Mouse (Mus musculus) forebrain, embryonic 14.5 days (tissue): ENCODE measurements around the gene Cyp2d34. TPM values are rescaled to one million over a fixed set of nuclear protein-coding genes. Genes with fewer than 3 reads are reported as not detected.

Source experiments
- ATAC-seq: fragments of 200-750 bp; cut with Nextera tagmentation; 2 replicates; pipeline ENCODE4 v1.8.0; 2017; ENCODE audit warnings: mild to moderate bottlenecking, moderate library complexity
- DNase-seq: peaks from one replicate; pipeline ENCODE4 v3.0.0-alpha.2; 2015; ENCODE audit warnings: low spot score
- H3K27ac ChIP-seq: fragments of 300-500 bp; sonication (generic); 2 replicates; pipeline ENCODE4 v1.5.1; 2014; ENCODE audit warnings: low read depth, mild to moderate bottlenecking, control low read depth, low read length, moderate library complexity
- H3K27me3 ChIP-seq: fragments of 300-500 bp; sonication (generic); replicated peaks from 2 replicates; pipeline ENCODE4 v1.6.1; 2014; ENCODE audit warnings: low read length, control low read depth, mixed read lengths; ENCODE audit not compliant: control insufficient read depth, insufficient read depth
- H3K36me3 ChIP-seq: fragments of 300-500 bp; sonication (generic); 2 replicates; pipeline ENCODE4 v1.6.1; 2014; ENCODE audit warnings: low read length, control low read depth; ENCODE audit not compliant: control insufficient read depth, insufficient read depth
- H3K4me1 ChIP-seq: fragments of 300-500 bp; sonication (generic); 2 replicates; pipeline ENCODE4 v1.6.1; 2014; ENCODE audit warnings: antibody characterized with exemption, low read length, control low read depth; ENCODE audit not compliant: control insufficient read depth, insufficient read depth
- H3K4me2 ChIP-seq: fragments of 300-500 bp; sonication (generic); 2 replicates; pipeline ENCODE4 v1.6.1; 2014; ENCODE audit warnings: mild to moderate bottlenecking, control low read depth, low read length
- H3K4me3 ChIP-seq: fragments of 300-500 bp; sonication (generic); 2 replicates; pipeline ENCODE4 v1.5.1; 2014; ENCODE audit warnings: low read depth, low read length, control low read depth
- H3K9ac ChIP-seq: fragments of 300-500 bp; sonication (generic); 2 replicates; pipeline ENCODE4 v1.6.1; 2014; ENCODE audit warnings: mild to moderate bottlenecking, low read length, control low read depth, moderate library complexity
- H3K9me3 ChIP-seq: fragments of 300-500 bp; sonication (generic); replicated peaks from 2 replicates; pipeline ENCODE4 v1.6.1; 2016; ENCODE audit warnings: low read length, control low read depth, mixed read lengths; ENCODE audit not compliant: control insufficient read depth
- WGBS: fragments of 180-500 bp; shearing (Covaris S2); extraction: QIAGEN DNeasy Blood & Tissue Kit; methylation state at CpG from one replicate; pipeline ENCODE4 v1.1.7; 2014; 5-methylcytosine and 5-hydroxymethylcytosine counted together
- polyA plus RNA-seq: library from polyadenylated mRNA; unstranded; fragments of >200 nt; fragmentation: Nextera tagmentation; extraction: Ambion mirVana; gene quantifications from 2 replicates; pipeline ENCODE4 v1.2.1, GENCODE M21; 2014

Cyp2d34 gene
- polyA plus RNA-seq: not detected in 2 replicates

GRCm38 (mm10) chr15:82620531-82621202, at the start of gene Cyp2d34:
Cyp2d34 (minus strand) TSS chr15:82620946.
- Histone ChIP-seq H3K9ac (no peak within 1 kb of the TSS), H3K9me3 (no peaks in the 10 kb centered on the region), H3K4me1 (no peaks in the 10 kb centered on the region), H3K4me3 (no peak within 1 kb of the TSS), H3K4me2 (no peak within 1 kb of the TSS), H3K27ac (no peak within 1 kb of the TSS), H3K27me3 (no peaks in the 10 kb centered on the region), H3K36me3 (no peaks in the 10 kb centered on the region)
- DNase-seq (no peak), ATAC-seq (no peak)
- WGBS: 83% methylated on average over 7 of the region's 7 CpGs

- 80% methylated on average over 2 of the region's 2 CpGs for WGBS
Observed at GRCm38 (mm10) chr15:82656346-82656745, 35.6 kb upstream of the Cyp2d34 start.

DNA sequence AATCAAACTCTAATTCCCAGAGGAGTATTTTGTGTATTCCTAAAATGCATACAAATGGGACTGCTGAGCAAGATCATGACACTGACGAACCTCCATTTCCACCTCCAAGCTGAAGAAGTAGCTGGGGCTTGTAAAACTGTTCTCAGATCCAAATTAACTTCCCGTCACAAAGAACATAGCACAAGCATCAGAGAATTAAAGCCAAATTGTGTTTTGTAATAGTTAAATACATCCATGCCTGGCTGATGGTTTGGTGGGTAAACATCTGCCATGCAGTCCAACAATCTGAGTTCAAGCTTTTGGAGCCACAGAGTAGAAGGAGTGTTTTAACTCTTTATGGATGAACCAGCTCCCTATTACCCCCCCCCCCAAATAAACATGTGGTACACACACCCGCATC, 23.6 kb upstream of the Cyp2d34 start:
- no peaks in the 10 kb centered on the region for H3K36me3 ChIP-seq
- DNase-seq: no peak
- no peak for ATAC-seq
- no peak overlapping the region for H3K4me2 ChIP-seq
- no peak overlapping the region for H3K9ac ChIP-seq
- no peaks in the 10 kb centered on the region for H3K9me3 ChIP-seq
- H3K4me3 ChIP-seq: no peak overlapping the region
- H3K27ac ChIP-seq: no peak overlapping the region
- H3K4me1 ChIP-seq: no peaks in the 10 kb centered on the region
- WGBS: 84% methylated on average over 3 of the region's 3 CpGs
- no peaks in the 10 kb centered on the region for H3K27me3 ChIP-seq

More at GRCm38 (mm10) chr15:82656346-82656745, 35.6 kb upstream of the Cyp2d34 start:
- Histone ChIP-seq H3K9ac (no peak overlapping the region), H3K27me3 (no peaks in the 10 kb centered on the region), H3K27ac (no peak overlapping the region), H3K4me2 (no peak overlapping the region), H3K9me3 (no peaks in the 10 kb centered on the region), H3K4me3 (no peak overlapping the region), H3K4me1 (no peaks in the 10 kb centered on the region), H3K36me3 (no peaks in the 10 kb centered on the region)
- no peak for DNase-seq
- no peak for ATAC-seq

GRCm38 (mm10) chr15:82643771-82644170, 23.0 kb upstream of the Cyp2d34 start:
- no peaks in the 10 kb centered on the region for H3K36me3 ChIP-seq
- ATAC-seq (no peak), DNase-seq (no peak)
- H3K4me3 ChIP-seq: no peak overlapping the region
- H3K27ac ChIP-seq: no peak overlapping the region
- no peaks in the 10 kb centered on the region for H3K4me1 ChIP-seq
- H3K9ac ChIP-seq: no peak overlapping the region
- no peaks in the 10 kb centered on the region for H3K9me3 ChIP-seq
- 91% methylated on average over 5 of the region's 5 CpGs for WGBS
- no peak overlapping the region for H3K4me2 ChIP-seq
- H3K27me3 ChIP-seq: no peaks in the 10 kb centered on the region

DNA sequence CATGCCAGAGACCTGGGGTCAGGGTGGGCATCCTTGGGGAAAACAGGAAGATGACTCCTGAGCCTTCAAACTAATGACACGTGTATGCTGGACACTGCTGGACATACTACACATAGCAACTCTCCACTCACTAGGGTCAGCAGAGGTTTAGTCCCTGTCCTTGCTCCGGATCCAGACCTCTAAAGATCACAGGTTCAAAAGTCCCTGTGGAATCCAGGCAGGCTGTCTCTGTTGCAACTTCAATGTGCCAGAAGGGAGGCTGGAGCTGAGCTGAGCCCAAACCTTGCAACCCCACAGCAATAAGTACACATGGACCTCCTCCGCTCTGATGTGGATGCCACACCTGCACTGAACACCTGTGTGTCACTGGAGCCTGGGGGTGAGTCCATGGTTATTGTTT, 22.0 kb upstream of the Cyp2d34 start:
- Histone ChIP-seq H3K27ac (no peak overlapping the region), H3K4me3 (no peak overlapping the region), H3K9me3 (no peaks in the 10 kb centered on the region), H3K9ac (no peak overlapping the region), H3K4me1 (no peaks in the 10 kb centered on the region), H3K27me3 (no peaks in the 10 kb centered on the region), H3K4me2 (no peak overlapping the region), H3K36me3 (no peaks in the 10 kb centered on the region)
- no peak for DNase-seq
- 92% methylated on average over 3 of the region's 3 CpGs for WGBS
- no peak for ATAC-seq

DNA sequence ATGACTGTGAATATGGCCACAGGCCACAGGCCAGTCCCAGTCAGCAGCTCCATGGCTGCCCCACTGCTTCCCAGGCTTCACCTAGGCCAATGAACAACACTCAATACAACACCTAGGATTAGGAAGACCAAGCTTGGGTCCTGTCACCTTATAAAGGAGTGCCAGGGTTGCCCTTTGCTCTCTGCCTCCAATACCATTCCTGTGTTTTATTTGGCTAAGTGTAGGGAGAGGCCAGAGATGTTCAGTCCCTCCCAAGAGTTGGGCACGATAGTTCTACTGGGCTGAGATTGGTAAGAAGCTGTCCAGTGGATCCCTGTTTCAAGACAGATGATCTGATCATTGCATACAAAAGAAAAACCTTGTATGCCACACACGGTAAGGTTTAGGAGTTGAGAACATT, 21.2 kb upstream of the Cyp2d34 start:
- Histone ChIP-seq H3K4me1 (no peaks in the 10 kb centered on the region), H3K9ac (no peak overlapping the region), H3K27ac (no peak overlapping the region), H3K36me3 (no peaks in the 10 kb centered on the region), H3K4me2 (no peak overlapping the region), H3K27me3 (no peaks in the 10 kb centered on the region), H3K4me3 (no peak overlapping the region), H3K9me3 (no peaks in the 10 kb centered on the region)
- DNase-seq (no peak), ATAC-seq (no peak)
- 86% methylated on average over 2 of the region's 2 CpGs for WGBS

DNA sequence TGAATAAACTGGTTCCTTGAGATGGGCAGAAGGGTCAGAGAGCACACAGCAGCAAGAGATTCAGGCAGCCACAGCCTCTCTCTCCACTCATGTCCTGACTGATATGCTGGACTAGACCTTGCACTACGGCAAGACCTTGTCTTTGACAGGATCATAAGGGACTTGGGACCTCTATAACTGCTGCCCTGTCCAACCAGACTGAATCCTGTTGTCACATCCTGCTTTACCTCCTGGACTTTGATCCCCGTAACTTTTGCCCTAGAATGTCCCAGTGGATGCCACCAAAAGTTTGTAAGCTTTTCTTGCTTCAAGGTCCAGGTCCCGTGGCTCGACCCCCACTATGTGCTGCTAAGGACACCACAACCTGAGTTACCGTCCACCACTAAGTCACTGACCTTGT, 20.6 kb upstream of the Cyp2d34 start:
- H3K4me2 ChIP-seq: no peak overlapping the region
- DNase-seq (no peak), ATAC-seq (no peak)
- H3K9me3 ChIP-seq: no peaks in the 10 kb centered on the region
- no peak overlapping the region for H3K27ac ChIP-seq
- no peaks in the 10 kb centered on the region for H3K27me3 ChIP-seq
- no peak overlapping the region for H3K9ac ChIP-seq
- no peaks in the 10 kb centered on the region for H3K4me1 ChIP-seq
- H3K4me3 ChIP-seq: no peak overlapping the region
- WGBS: 89% methylated on average over 5 of the region's 5 CpGs
- no peaks in the 10 kb centered on the region for H3K36me3 ChIP-seq

GRCm38 (mm10) chr15:82640201-82640600, 19.5 kb upstream of the Cyp2d34 start:
- ATAC-seq (no peak), DNase-seq (no peak)
- Histone ChIP-seq H3K4me1 (no peaks in the 10 kb centered on the region), H3K9me3 (no peaks in the 10 kb centered on the region), H3K36me3 (no peaks in the 10 kb centered on the region), H3K27ac (no peak overlapping the region), H3K4me3 (no peak overlapping the region), H3K9ac (no peak overlapping the region), H3K4me2 (no peak overlapping the region), H3K27me3 (no peaks in the 10 kb centered on the region)
- WGBS: 94% methylated on average over 7 of the region's 7 CpGs

DNA sequence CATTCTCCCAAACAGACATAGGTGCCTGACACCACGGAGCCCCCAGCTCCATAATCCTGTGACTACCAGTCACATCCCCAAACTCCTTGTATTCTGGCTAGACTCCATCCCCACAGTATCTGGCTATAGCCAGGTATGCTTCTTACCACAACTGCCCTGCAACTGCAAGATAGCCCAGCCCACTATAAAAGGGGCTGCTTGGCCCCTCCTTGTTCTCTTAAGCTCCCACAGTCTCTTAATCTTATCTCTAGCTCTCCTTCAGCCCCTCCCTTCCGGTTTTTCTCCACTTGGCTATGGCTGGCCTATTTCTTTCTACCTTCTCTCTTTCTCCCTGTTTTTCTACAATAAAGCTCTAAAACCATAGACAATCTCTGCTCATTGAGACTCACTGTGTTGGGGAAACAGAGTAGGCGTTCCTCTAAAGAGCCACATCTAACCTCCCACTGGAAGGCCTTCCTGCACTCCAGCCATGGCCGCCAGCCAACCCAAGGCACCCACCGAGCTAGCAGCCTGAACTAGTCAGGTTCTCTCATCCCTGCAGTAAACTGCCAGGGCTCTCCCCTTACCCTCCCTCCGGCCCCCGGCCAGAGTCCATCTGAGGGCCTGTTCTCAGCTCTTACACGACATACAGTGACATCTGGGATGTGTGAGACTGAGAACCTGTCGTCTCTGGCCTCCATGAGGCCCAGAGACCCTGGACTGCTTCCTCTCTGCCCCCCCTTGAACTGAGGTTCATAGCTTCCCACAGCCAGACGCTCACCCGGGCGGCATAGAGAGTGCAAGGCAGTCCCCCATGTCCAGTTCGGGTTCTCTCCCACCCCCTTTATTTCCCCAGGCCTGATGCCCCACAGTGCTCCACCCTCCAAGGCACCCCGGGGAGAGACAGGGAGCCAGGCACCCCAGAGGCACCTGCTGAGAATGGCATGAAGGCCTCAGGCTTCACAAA, 16.7 kb upstream of the Cyp2d34 start:
- 87% methylated on average over 14 of the region's 14 CpGs for WGBS
- DNase-seq (no peak), ATAC-seq (no peak)

More for the DNA sequence above, 16.7 kb upstream of the Cyp2d34 start:
- H3K27me3 ChIP-seq: no peaks in the 10 kb centered on the region
- H3K36me3 ChIP-seq: no peaks in the 10 kb centered on the region
- no peak overlapping the region for H3K4me2 ChIP-seq
- H3K4me3 ChIP-seq: no peak overlapping the region
- no peaks in the 10 kb centered on the region for H3K9me3 ChIP-seq
- no peak overlapping the region for H3K27ac ChIP-seq
- no peak overlapping the region for H3K9ac ChIP-seq
- no peaks in the 10 kb centered on the region for H3K4me1 ChIP-seq
